Mouse (Mus musculus) embryonic fibroblast, embryonic 13.5 days (primary cell): Measurements from ENCODE around the gene Klhl36. TPM values are rescaled to one million over a fixed set of nuclear protein-coding genes. Genes with fewer than 3 reads are reported as not detected.

Experiments used
- H3K27ac ChIP-seq: 2 replicates; pipeline ENCODE4 v1.5.1; 2012; ENCODE audit warnings: low read length, control low read depth, inconsistent platforms; ENCODE audit not compliant: insufficient read depth
- H3K4me1 ChIP-seq: 2 replicates; pipeline ENCODE4 v1.6.1; 2011; ENCODE audit warnings: low read length; ENCODE audit not compliant: control insufficient read depth, insufficient read depth
- H3K4me3 ChIP-seq: 2 replicates; pipeline ENCODE4 v1.5.1; 2011; ENCODE audit warnings: mild to moderate bottlenecking, control low read depth, low read length; ENCODE audit not compliant: insufficient read depth
- CTCF ChIP-seq: IDR thresholded peaks from 2 replicates; pipeline ENCODE4 v1.5.1; 2011; ENCODE audit warnings: mild to moderate bottlenecking, control low read depth, low read length, moderate library complexity, borderline replicate concordance; ENCODE audit not compliant: insufficient read depth
- POLR2A ChIP-seq: IDR thresholded peaks from 2 replicates; pipeline ENCODE4 v1.6.1; 2011; ENCODE audit warnings: low read depth, mild to moderate bottlenecking, control low read depth, low read length, moderate library complexity
- polyA plus RNA-seq: library from polyadenylated mRNA; stranded (reverse); fragments of >200 nt; gene quantifications from 2 replicates; pipeline ENCODE4 v1.2.4, GENCODE M21; 2011; ENCODE audit warnings: low read depth; ENCODE audit not compliant: missing spikeins, insufficient read length

Gene Klhl36
- polyA plus RNA-seq, 1 experiment = 2.1 TPM

GRCm38 (mm10) chr8:119914161-119914560 is 52.1 kb downstream of the Klhl36 start:
- H3K4me3 ChIP-seq = no peak overlapping the region
- TF ChIP-seq POLR2A (no peak), CTCF (no peak)
- no peak overlapping the region for H3K27ac ChIP-seq
- peaks cover 16% of the 10 kb centered on the region for H3K4me1 ChIP-seq

- Histone ChIP-seq H3K4me1 (peaks cover 16% of the 10 kb centered on the region), H3K27ac (no peak overlapping the region), H3K4me3 (no peak overlapping the region)
- TF ChIP-seq POLR2A (no peak), CTCF (no peak)
These were observed 53.2 kb downstream of the Klhl36 start for GRCm38 (mm10) chr8:119915298-119915697.

- TF ChIP-seq CTCF (no peak), POLR2A (no peak)
- H3K4me1 ChIP-seq = peaks cover 16% of the 10 kb centered on the region
- H3K27ac ChIP-seq = no peak overlapping the region
- H3K4me3 ChIP-seq = no peak overlapping the region
These were observed 54.3 kb downstream of the Klhl36 start for GRCm38 (mm10) chr8:119916237-119916892.

GRCm38 (mm10) chr8:119917415-119917814 is 55.3 kb downstream of the Klhl36 start:
- TF ChIP-seq CTCF (no peak), POLR2A (no peak)
- H3K27ac ChIP-seq = no peak overlapping the region
- no peak overlapping the region for H3K4me3 ChIP-seq
- peaks cover 15% of the 10 kb centered on the region for H3K4me1 ChIP-seq

DNA sequence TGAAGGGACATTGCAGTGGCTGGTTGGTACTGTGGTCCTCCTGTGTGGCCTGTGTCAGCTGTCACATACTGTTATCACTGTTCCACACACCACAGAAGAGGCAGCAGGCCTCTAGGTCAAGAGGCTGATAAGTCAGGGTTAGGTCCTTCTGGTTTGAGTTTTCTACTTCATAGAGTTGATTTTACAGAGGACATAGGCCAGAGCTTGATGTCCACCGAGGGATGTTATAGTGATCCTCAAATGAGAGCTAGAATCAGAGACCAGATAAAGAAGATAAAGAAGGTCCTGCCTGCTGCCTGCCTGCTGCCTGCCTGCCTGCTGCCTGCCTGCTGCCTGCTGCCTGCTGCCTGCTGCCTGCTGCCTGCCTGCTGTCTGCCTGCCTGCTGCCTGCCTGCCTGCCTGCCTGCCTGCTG is 56.1 kb downstream of the Klhl36 start:
- TF ChIP-seq POLR2A = no peak
- no peak for TF ChIP-seq CTCF
- no peak overlapping the region for H3K27ac ChIP-seq

GRCm38 (mm10) chr8:119923259-119923658 is 61.2 kb downstream of the Klhl36 start:
- Histone ChIP-seq H3K4me3 (no peak overlapping the region), H3K27ac (no peak overlapping the region), H3K4me1 (no peaks in the 10 kb centered on the region)
- TF ChIP-seq POLR2A (no peak), CTCF (no peak)

More for the DNA sequence above, 56.1 kb downstream of the Klhl36 start:
- peaks cover 12% of the 10 kb centered on the region for H3K4me1 ChIP-seq
- no peak overlapping the region for H3K4me3 ChIP-seq

DNA sequence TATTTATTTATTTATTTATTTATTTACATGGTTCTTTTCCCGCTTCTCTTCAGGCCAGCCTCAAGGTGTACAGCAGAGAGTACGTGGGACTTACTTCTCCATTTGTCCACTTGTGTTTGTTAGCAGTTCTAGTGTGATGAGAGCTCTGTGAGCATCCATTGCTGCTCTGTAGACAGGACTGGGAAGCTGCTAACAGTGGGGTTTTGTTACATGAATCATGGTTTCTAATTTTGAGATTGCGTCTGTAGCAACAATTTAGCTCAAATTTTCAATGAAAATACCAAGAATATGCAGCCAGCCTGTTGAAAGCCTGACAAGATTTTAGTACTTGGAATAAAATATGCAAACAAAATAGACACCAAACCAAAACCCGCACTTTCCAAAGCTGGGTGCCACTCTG is 63.4 kb downstream of the Klhl36 start:
- Histone ChIP-seq H3K4me3 (no peak overlapping the region), H3K4me1 (no peaks in the 10 kb centered on the region), H3K27ac (no peak overlapping the region)
- TF ChIP-seq POLR2A = no peak
- no peak for TF ChIP-seq CTCF

GRCm38 (mm10) chr8:119926474-119926873 is 64.4 kb downstream of the Klhl36 start:
- Histone ChIP-seq H3K4me3 (no peak overlapping the region), H3K27ac (no peak overlapping the region), H3K4me1 (no peaks in the 10 kb centered on the region)
- TF ChIP-seq CTCF (0 out of 2 replicates have a peak, but pooled peaks have one; percentile 6), POLR2A (no peak)

Other genes with a start within 250 kb of the Klhl36 start
- gene Adad2, start 249.5 kb upstream of the Klhl36 start, polyA plus RNA-seq = not detected in 2 replicates
- gene Kcng4, start 226.6 kb upstream of the Klhl36 start, polyA plus RNA-seq = not detected in 2 replicates
- not detected in 2 replicates for gene Wfdc1, start 195.9 kb upstream of the Klhl36 start, polyA plus RNA-seq
- not detected in 2 replicates for gene Atp2c2, start 162.3 kb upstream of the Klhl36 start, polyA plus RNA-seq
- 10.1 TPM in 2 replicates for gene Tldc1, start 83.8 kb upstream of the Klhl36 start, polyA plus RNA-seq
- gene Cotl1, start 21.7 kb upstream of the Klhl36 start, polyA plus RNA-seq = 27.0 and 35.5 TPM in 2 replicates
- 73.6 and 83.9 TPM in 2 replicates for gene Usp10, start 48.1 kb downstream of the Klhl36 start, polyA plus RNA-seq
- gene Gm20388, start 48.6 kb downstream of the Klhl36 start, polyA plus RNA-seq = 82.0 and 82.8 TPM in 2 replicates
- 40.9 and 41.4 TPM in 2 replicates for gene Crispld2, start 130.2 kb downstream of the Klhl36 start, polyA plus RNA-seq
- 20.1 and 25.6 TPM in 2 replicates for gene Zdhhc7, start 239.2 kb downstream of the Klhl36 start, polyA plus RNA-seq